Mouse (Mus musculus) stomach, embryonic 15.5 days (tissue): ENCODE results near the gene Ofcc1. TPM values are rescaled to one million over a fixed set of nuclear protein-coding genes. Genes with fewer than 3 reads are reported as not detected.

ENCODE experiments used
- ATAC-seq: fragments of 200-750 bp; cut with Nextera tagmentation; 2 replicates; pipeline ENCODE4 v1.8.0; 2017; ENCODE audit warnings: low read depth, moderate number of reproducible peaks, moderate TSS enrichment; ENCODE audit not compliant: insufficient read depth, low FRiP score
- H3K27ac ChIP-seq: fragments of 300-500 bp; sonication (generic); 2 replicates; pipeline ENCODE4 v1.5.1; 2015; ENCODE audit warnings: mild to moderate bottlenecking, inconsistent platforms
- H3K27me3 ChIP-seq: fragments of 300-500 bp; sonication (generic); replicated peaks from 2 replicates; pipeline ENCODE4 v1.6.1; 2015; ENCODE audit warnings: inconsistent platforms
- H3K36me3 ChIP-seq: fragments of 300-500 bp; sonication (generic); 2 replicates; pipeline ENCODE4 v1.6.1; 2015; ENCODE audit warnings: inconsistent platforms
- H3K4me1 ChIP-seq: fragments of 300-500 bp; sonication (generic); 2 replicates; pipeline ENCODE4 v1.6.1; 2015; ENCODE audit warnings: inconsistent platforms
- H3K4me2 ChIP-seq: fragments of 300-500 bp; sonication (generic); 2 replicates; pipeline ENCODE4 v1.6.1; 2015; ENCODE audit warnings: mild to moderate bottlenecking, inconsistent platforms
- H3K4me3 ChIP-seq: fragments of 300-500 bp; sonication (generic); replicated peaks from 2 replicates; pipeline ENCODE4 v1.5.1; 2015; ENCODE audit warnings: inconsistent platforms
- H3K9ac ChIP-seq: fragments of 300-500 bp; sonication (generic); 2 replicates; pipeline ENCODE4 v1.6.1; 2015; ENCODE audit warnings: inconsistent platforms
- H3K9me3 ChIP-seq: fragments of 300-500 bp; sonication (generic); 2 replicates; pipeline ENCODE4 v1.6.1; 2016; ENCODE audit warnings: inconsistent platforms
- WGBS: fragments of 180-500 bp; shearing (Covaris S2); methylation state at CpG from one replicate; pipeline ENCODE4 v1.1.7; 2015; 5-methylcytosine and 5-hydroxymethylcytosine counted together
- polyA plus RNA-seq: library from polyadenylated mRNA; unstranded; fragments of >200 nt; fragmentation: Nextera tagmentation; extraction: Ambion mirVana; gene quantifications from 2 replicates; pipeline ENCODE4 v1.2.1, GENCODE M21; 2015

Gene Ofcc1
- not detected in 2 replicates for polyA plus RNA-seq

- ATAC-seq: no peak; the same call in 1 of the 2 replicates
- H3K27ac ChIP-seq: no peak within 1 kb of the TSS
- H3K27me3 ChIP-seq: no peaks in the 10 kb centered on the region
- WGBS: 53% methylated on average over 3 of the region's 3 CpGs
- no peaks in the 10 kb centered on the region for H3K36me3 ChIP-seq
- H3K4me2 ChIP-seq: no peak within 1 kb of the TSS
- no peak within 1 kb of the TSS for H3K4me3 ChIP-seq
- no peaks in the 10 kb centered on the region for H3K9me3 ChIP-seq
- H3K4me1 ChIP-seq: no peaks in the 10 kb centered on the region
- no peak within 1 kb of the TSS for H3K9ac ChIP-seq
Measured at GRCm38 (mm10) chr13:40361288-40361687, at the start of gene Ofcc1. Gene Ofcc1, minus strand, starts transcription at chr13:40361450.

GRCm38 (mm10) chr13:40390120-40390519 lies 28.9 kb upstream of the Ofcc1 start:
- Histone ChIP-seq H3K36me3 (no peaks in the 10 kb centered on the region), H3K4me1 (no peaks in the 10 kb centered on the region), H3K9ac (no peak overlapping the region), H3K4me2 (no peak overlapping the region), H3K9me3 (no peaks in the 10 kb centered on the region), H3K4me3 (no peak overlapping the region), H3K27ac (no peak overlapping the region), H3K27me3 (no peaks in the 10 kb centered on the region)
- 85% methylated on average over 8 of the region's 8 CpGs for WGBS
- ATAC-seq: no peak

- Histone ChIP-seq H3K27ac (no peak overlapping the region), H3K4me3 (no peak overlapping the region), H3K36me3 (no peaks in the 10 kb centered on the region), H3K4me1 (no peaks in the 10 kb centered on the region), H3K9ac (no peak overlapping the region), H3K4me2 (no peak overlapping the region), H3K27me3 (no peaks in the 10 kb centered on the region), H3K9me3 (no peaks in the 10 kb centered on the region)
- WGBS: 60% methylated on average over 4 of the region's 4 CpGs
- no peak for ATAC-seq
Measured at GRCm38 (mm10) chr13:40387446-40387845, 26.2 kb upstream of the Ofcc1 start.

GRCm38 (mm10) chr13:40384962-40385361 lies 23.7 kb upstream of the Ofcc1 start:
- no peaks in the 10 kb centered on the region for H3K4me1 ChIP-seq
- H3K4me2 ChIP-seq: no peak overlapping the region
- H3K36me3 ChIP-seq: no peaks in the 10 kb centered on the region
- no peak for ATAC-seq
- no peak overlapping the region for H3K27ac ChIP-seq
- no peaks in the 10 kb centered on the region for H3K9me3 ChIP-seq
- no peak overlapping the region for H3K9ac ChIP-seq
- H3K27me3 ChIP-seq: no peaks in the 10 kb centered on the region
- H3K4me3 ChIP-seq: no peak overlapping the region
- 73% methylated on average over 4 of the region's 4 CpGs for WGBS

- Histone ChIP-seq H3K27me3 (no peaks in the 10 kb centered on the region), H3K4me2 (no peak overlapping the region), H3K9ac (no peak overlapping the region), H3K9me3 (no peaks in the 10 kb centered on the region), H3K4me3 (no peak overlapping the region), H3K27ac (no peak overlapping the region), H3K4me1 (no peaks in the 10 kb centered on the region), H3K36me3 (no peaks in the 10 kb centered on the region)
- 39% methylated on average over 5 of the region's 5 CpGs for WGBS
- ATAC-seq: no peak
Measured at GRCm38 (mm10) chr13:40376773-40377172, 15.5 kb upstream of the Ofcc1 start.

- H3K27me3 ChIP-seq: no peaks in the 10 kb centered on the region
- no peak overlapping the region for H3K9ac ChIP-seq
- H3K36me3 ChIP-seq: no peaks in the 10 kb centered on the region
- ATAC-seq: no peak
- WGBS: 81% methylated on average over 11 of the region's 11 CpGs
- no peak overlapping the region for H3K4me3 ChIP-seq
- no peak overlapping the region for H3K27ac ChIP-seq
- H3K4me1 ChIP-seq: no peaks in the 10 kb centered on the region
- no peaks in the 10 kb centered on the region for H3K9me3 ChIP-seq
- H3K4me2 ChIP-seq: no peak overlapping the region
Measured at GRCm38 (mm10) chr13:40366762-40367161, 5.5 kb upstream of the Ofcc1 start.

GRCm38 (mm10) chr13:40364855-40365254 lies 3.6 kb upstream of the Ofcc1 start:
- 33% methylated on average over 4 of the region's 4 CpGs for WGBS
- Histone ChIP-seq H3K9ac (no peak overlapping the region), H3K36me3 (no peaks in the 10 kb centered on the region), H3K27ac (no peak overlapping the region), H3K4me2 (no peak overlapping the region), H3K27me3 (no peaks in the 10 kb centered on the region), H3K4me1 (no peaks in the 10 kb centered on the region), H3K4me3 (no peak overlapping the region), H3K9me3 (no peaks in the 10 kb centered on the region)
- no peak for ATAC-seq

GRCm38 (mm10) chr13:40360692-40361091 lies 558 bp downstream of the Ofcc1 start:
- no peaks in the 10 kb centered on the region for H3K9me3 ChIP-seq
- H3K9ac ChIP-seq: no peak overlapping the region
- H3K36me3 ChIP-seq: no peaks in the 10 kb centered on the region
- no peaks in the 10 kb centered on the region for H3K4me1 ChIP-seq
- WGBS: 32% methylated on average over 4 of the region's 4 CpGs
- ATAC-seq: no peak; the same call in 1 of the 2 replicates
- H3K27ac ChIP-seq: no peak overlapping the region
- no peak overlapping the region for H3K4me3 ChIP-seq
- H3K4me2 ChIP-seq: no peak overlapping the region
- H3K27me3 ChIP-seq: no peaks in the 10 kb centered on the region

- WGBS: 95% methylated on average over 2 of the region's 2 CpGs
- Histone ChIP-seq H3K4me1 (no peaks in the 10 kb centered on the region), H3K9me3 (no peaks in the 10 kb centered on the region), H3K4me3 (no peak overlapping the region), H3K9ac (no peak overlapping the region), H3K27ac (no peak overlapping the region), H3K4me2 (no peak overlapping the region), H3K27me3 (no peaks in the 10 kb centered on the region), H3K36me3 (no peaks in the 10 kb centered on the region)
- no peak for ATAC-seq
Measured at GRCm38 (mm10) chr13:40347045-40347444, 14.2 kb downstream of the Ofcc1 start.

- Histone ChIP-seq H3K9me3 (no peaks in the 10 kb centered on the region), H3K27ac (no peak overlapping the region), H3K27me3 (no peaks in the 10 kb centered on the region), H3K36me3 (no peaks in the 10 kb centered on the region), H3K4me3 (no peak overlapping the region), H3K9ac (no peak overlapping the region), H3K4me2 (no peak overlapping the region), H3K4me1 (no peaks in the 10 kb centered on the region)
- 59% methylated on average over 5 of the region's 5 CpGs for WGBS
- ATAC-seq: no peak
Measured at GRCm38 (mm10) chr13:40323301-40323700, 37.9 kb downstream of the Ofcc1 start.

- Histone ChIP-seq H3K9ac (no peak overlapping the region), H3K4me2 (no peak overlapping the region), H3K27ac (no peak overlapping the region), H3K9me3 (no peaks in the 10 kb centered on the region), H3K4me1 (no peaks in the 10 kb centered on the region), H3K4me3 (no peak overlapping the region), H3K27me3 (no peaks in the 10 kb centered on the region), H3K36me3 (no peaks in the 10 kb centered on the region)
- ATAC-seq: no peak
- WGBS: 81% methylated on average over 6 of the region's 6 CpGs
Measured at GRCm38 (mm10) chr13:40320814-40321525, 40.3 kb downstream of the Ofcc1 start.

- ATAC-seq: no peak
- H3K4me1 ChIP-seq: no peaks in the 10 kb centered on the region
- 92% methylated on average over 2 of the region's 2 CpGs for WGBS
- H3K9ac ChIP-seq: no peak overlapping the region
- H3K36me3 ChIP-seq: no peaks in the 10 kb centered on the region
- H3K27me3 ChIP-seq: no peaks in the 10 kb centered on the region
- no peak overlapping the region for H3K4me3 ChIP-seq
- H3K9me3 ChIP-seq: no peaks in the 10 kb centered on the region
- H3K27ac ChIP-seq: no peak overlapping the region
- no peak overlapping the region for H3K4me2 ChIP-seq
Measured at GRCm38 (mm10) chr13:40317731-40318130, 43.5 kb downstream of the Ofcc1 start.
